Mouse (Mus musculus): ENCODE measurements around the gene Btf3l4.

GRCm38 (mm10) chr4:108841920-108842578 lies 8.6 kb upstream of the Btf3l4 start:
- TF ChIP-seq ZNF384 (IDR thresholded peaks at IDR 0.05; ENCODE audit: low read depth, low read length): no peak
- TF ChIP-seq HCFC1 (IDR thresholded peaks at IDR 0.05; ENCODE audit: borderline replicate concordance, insufficient read depth, low read length): no peak
- TF ChIP-seq MAFK (IDR thresholded peaks at IDR 0.05; ENCODE audit: insufficient read depth, low read depth, low read length): no peak
- no peak for TF ChIP-seq CHD2 (IDR thresholded peaks at IDR 0.05; ENCODE audit: low read depth, low read length)
- no peak for TF ChIP-seq ZC3H11A (IDR thresholded peaks at IDR 0.05; ENCODE audit: borderline replicate concordance, low read depth, low read length)
